Mouse (Mus musculus): ENCODE measurements around the gene Mgst2. TPM values are rescaled to one million over a fixed set of nuclear protein-coding genes. Genes with fewer than 3 reads are reported as not detected.

Gene Mgst2
- total and polyA plus RNA-seq, 3 experiments, result 48.8 to 147 (median 76.0) TPM

DNA sequence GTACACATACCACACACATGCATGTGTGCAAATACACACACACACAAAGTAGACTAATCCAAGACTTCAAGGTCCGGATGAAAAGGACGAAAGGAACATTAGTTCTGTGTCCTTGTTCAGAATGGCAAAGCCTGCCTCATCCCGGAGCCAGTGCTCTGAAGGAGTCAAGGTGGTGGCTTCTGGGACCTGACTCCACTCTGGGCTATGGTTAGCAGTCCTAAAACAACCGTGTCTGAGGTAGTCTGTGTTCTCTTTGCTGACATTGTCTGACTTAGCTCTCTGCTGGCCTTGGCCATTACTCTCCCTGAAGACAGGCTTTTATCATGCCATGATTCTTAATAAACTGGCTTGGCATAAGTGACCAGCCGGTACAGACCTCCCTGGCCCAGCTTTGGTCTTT lies 745 bp upstream of the Mgst2 start:
- Histone ChIP-seq H3K79me2 (replicated peaks; ENCODE audit: control insufficient read depth, extremely low read depth, insufficient read depth, poor library complexity, severe bottlenecking) (peaks cover 2% of the 10 kb centered on the region; the same call in 1 of the 2 replicates), H3K27ac (ENCODE audit: insufficient read depth, low read depth) (no peak overlapping the region), H3K27me3 (replicated peaks) (no peaks in the 10 kb centered on the region), H3K4me2 (ENCODE audit: insufficient read depth, low read depth, poor library complexity, severe bottlenecking) (no peak overlapping the region), H3K4me1 (ENCODE audit: control insufficient read depth in 1 of 2, insufficient read depth in 2 of 2) (peaks cover 20 to 50% of the 10 kb centered on the region in 2 experiments), H3K9me3 (replicated peaks; ENCODE audit: low read length) (no peaks in the 10 kb centered on the region), H3K9ac (ENCODE audit: insufficient read depth, low read depth) (no peak overlapping the region), H3K4me3 (replicated peaks in 1 of 3; ENCODE audit: low read depth in 2 of 3, low read length in 2 of 3, poor library complexity in 1 of 3) (no peak overlapping the region), H3K36me3 (replicated peaks in 1 of 2; ENCODE audit: control insufficient read depth in 1 of 2, insufficient read depth in 1 of 2, low read length in 1 of 2) (peaks cover 0 to 3% of the 10 kb centered on the region in 2 experiments)
- dilution Hi-C loops (cut with MboI; ENCODE audit: extremely low pct_ligation_motif_present, extremely low pct_unique_long_range_greater_than_20kb, low sequenced_read_pairs), result no loop called here
- in situ Hi-C loops (cut with MboI; ENCODE audit: low pct_ligation_motif_present, low pct_unique_long_range_greater_than_20kb, low sequenced_read_pairs), result no loop called here
- TF ChIP-seq MYC (IDR thresholded peaks at IDR 0.05; ENCODE audit: low read depth, low read length), result no peak
- TF ChIP-seq RCOR1 (conservative IDR thresholded peaks at IDR 0.05; ENCODE audit: low read depth, low read length), result no peak
- no peak for TF ChIP-seq IRF4 (IDR thresholded peaks at IDR 0.05; ENCODE audit: low read depth, low read length)
- no peak for TF ChIP-seq KAT2A (IDR thresholded peaks at IDR 0.05; ENCODE audit: insufficient replicate concordance, low read length)
- no peak for TF ChIP-seq ETS1 (conservative IDR thresholded peaks at IDR 0.05; ENCODE audit: low read depth, low read length)
- no peak for TF ChIP-seq ELF1 (IDR thresholded peaks at IDR 0.05; ENCODE audit: low read depth, low read length)
- TF ChIP-seq NELFE (IDR thresholded peaks at IDR 0.05; ENCODE audit: low read depth, low read length), result no peak
- TF ChIP-seq HCFC1 (IDR thresholded peaks at IDR 0.05; ENCODE audit: low read depth, low read length), result no peak
- TF ChIP-seq MAX (IDR thresholded peaks at IDR 0.05; ENCODE audit: low read length), result no peak
- no peak for TF ChIP-seq UBTF (IDR thresholded peaks at IDR 0.05; ENCODE audit: low read depth, low read length)
- TF ChIP-seq POLR2AphosphoS2 (IDR thresholded peaks at IDR 0.05; ENCODE audit: low read depth, low read length), result no peak
- TF ChIP-seq TCF12 (IDR thresholded peaks at IDR 0.05; ENCODE audit: low read depth, low read length), result no peak
- no peak for TF ChIP-seq SIN3A (IDR thresholded peaks at IDR 0.05; ENCODE audit: low read length)
- TF ChIP-seq PAX5 (IDR thresholded peaks at IDR 0.05; ENCODE audit: low read length), result no peak
- TF ChIP-seq CHD1 (IDR thresholded peaks at IDR 0.05; ENCODE audit: low read depth, low read length), result no peak
- TF ChIP-seq RAD21 (IDR thresholded peaks at IDR 0.05; ENCODE audit: low read depth, low read length), result no peak
- TF ChIP-seq USF2 (conservative IDR thresholded peaks at IDR 0.05; ENCODE audit: low read depth, low read length), result no peak
- no peak for DNase-seq (ENCODE audit: extremely low read depth)

DNA sequence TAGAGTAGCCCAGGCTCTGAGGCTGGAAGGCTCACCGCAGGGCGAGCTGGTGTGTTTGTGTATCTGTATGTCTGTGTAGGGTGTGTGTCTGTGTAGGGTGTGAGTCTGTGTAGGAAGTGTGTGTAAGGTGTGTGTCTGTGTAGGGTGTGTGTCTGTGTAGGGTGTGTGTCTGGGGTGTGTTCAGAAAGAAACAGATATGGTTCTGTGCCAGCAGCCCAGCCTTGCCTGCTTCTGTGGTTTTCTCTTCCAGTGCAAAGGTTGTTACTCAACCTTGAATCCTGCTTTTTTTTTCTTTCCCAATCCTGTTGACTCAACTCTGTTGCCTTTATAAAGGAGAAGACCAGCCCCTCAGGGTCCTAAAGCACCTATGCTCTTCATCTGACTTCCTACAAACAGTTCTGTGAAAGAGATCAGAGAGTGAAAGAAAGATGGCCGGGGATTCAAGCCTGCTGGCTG lies 689 bp downstream of the Mgst2 start:
- peaks cover 3 to 16% of the 10 kb centered on the region in 2 experiments for H3K36me3 ChIP-seq (replicated peaks in 1 of 2; ENCODE audit: control insufficient read depth in 1 of 2, insufficient read depth in 1 of 2, low read length in 1 of 2)
- H3K27me3 ChIP-seq (replicated peaks), result no peaks in the 10 kb centered on the region
- peaks cover 14 to 48% of the 10 kb centered on the region in 2 experiments for H3K4me1 ChIP-seq (ENCODE audit: control insufficient read depth in 1 of 2, insufficient read depth in 2 of 2)
- dilution Hi-C loops (cut with MboI; ENCODE audit: extremely low pct_ligation_motif_present, extremely low pct_unique_long_range_greater_than_20kb, low sequenced_read_pairs) (no loop called here), in situ Hi-C loops (cut with MboI; ENCODE audit: low pct_ligation_motif_present, low pct_unique_long_range_greater_than_20kb, low sequenced_read_pairs) (no loop called here)
- H3K79me2 ChIP-seq (replicated peaks; ENCODE audit: control insufficient read depth, extremely low read depth, insufficient read depth, poor library complexity, severe bottlenecking), result peaks cover 2% of the 10 kb centered on the region; the same call in 1 of the 2 replicates
- H3K9me3 ChIP-seq (replicated peaks; ENCODE audit: low read length), result no peaks in the 10 kb centered on the region
- H3K9ac ChIP-seq (ENCODE audit: insufficient read depth, low read depth), result peak overlapping the region; percentile 82
- H3K4me2 ChIP-seq (ENCODE audit: insufficient read depth, low read depth, poor library complexity, severe bottlenecking), result peak overlapping the region; percentile 95
- H3K4me3 ChIP-seq (replicated peaks in 1 of 3; ENCODE audit: low read depth in 2 of 3, low read length in 2 of 3, poor library complexity in 1 of 3), result peak overlapping the region; percentile 46 to 66 (median 65)
- DNase-seq (ENCODE audit: extremely low read depth), result no peak
- peak overlapping the region; percentile 68 for H3K27ac ChIP-seq (ENCODE audit: insufficient read depth, low read depth)
- TF ChIP-seq NELFE (IDR thresholded peaks at IDR 0.05; ENCODE audit: low read depth, low read length) (0 out of 2 replicates have a peak, but pooled peaks have one; percentile 12), IRF4 (IDR thresholded peaks at IDR 0.05; ENCODE audit: low read depth, low read length) (no peak), ZC3H11A (IDR thresholded peaks at IDR 0.05; ENCODE audit: low read depth, low read length) (no peak), KAT2A (IDR thresholded peaks at IDR 0.05; ENCODE audit: insufficient replicate concordance, low read length) (no peak), USF1 (IDR thresholded peaks at IDR 0.05; ENCODE audit: low read depth, low read length) (no peak), CHD2 (IDR thresholded peaks at IDR 0.05; ENCODE audit: low read length) (no peak), SMC3 (IDR thresholded peaks at IDR 0.05; ENCODE audit: low read depth, low read length) (no peak), HCFC1 (IDR thresholded peaks at IDR 0.05; ENCODE audit: low read depth, low read length) (peak; percentile 24; the same call in 1 of the 2 replicates), MXI1 (IDR thresholded peaks at IDR 0.05; ENCODE audit: low read depth, low read length) (no peak), CHD1 (IDR thresholded peaks at IDR 0.05; ENCODE audit: low read depth, low read length) (no peak), ZNF384 (IDR thresholded peaks at IDR 0.05; ENCODE audit: low read depth, low read length) (no peak; the same call in 1 of the 2 replicates), MAX (IDR thresholded peaks at IDR 0.05; ENCODE audit: low read length) (no peak), ELF1 (IDR thresholded peaks at IDR 0.05; ENCODE audit: low read depth, low read length) (peak; percentile 36; the same call in 1 of the 2 replicates), SIN3A (IDR thresholded peaks at IDR 0.05; ENCODE audit: low read length) (no peak), MYC (IDR thresholded peaks at IDR 0.05; ENCODE audit: low read depth, low read length) (no peak), NRF1 (IDR thresholded peaks at IDR 0.05; ENCODE audit: low read depth, low read length) (no peak), USF2 (conservative IDR thresholded peaks at IDR 0.05; ENCODE audit: low read depth, low read length) (no peak), MEF2A (IDR thresholded peaks at IDR 0.05; ENCODE audit: borderline replicate concordance, low read depth, low read length) (no peak), POLR2AphosphoS2 (IDR thresholded peaks at IDR 0.05; ENCODE audit: low read depth, low read length) (no peak), TCF12 (IDR thresholded peaks at IDR 0.05; ENCODE audit: low read depth, low read length) (no peak; the same call in 1 of the 2 replicates), TBP (conservative IDR thresholded peaks at IDR 0.05; ENCODE audit: low read depth, low read length) (peak; percentile 69; the same call in 1 of the 2 replicates), EP300 (IDR thresholded peaks at IDR 0.05; ENCODE audit: low read length) (no peak), ZMIZ1 (IDR thresholded peaks at IDR 0.05; ENCODE audit: low read depth, low read length) (no peak), ZKSCAN1 (IDR thresholded peaks at IDR 0.05; ENCODE audit: borderline replicate concordance, low read depth, low read length) (no peak), JUN (IDR thresholded peaks at IDR 0.05; ENCODE audit: insufficient read depth, low read depth, low read length) (no peak)
